Mouse (Mus musculus): Measurements from ENCODE around the gene Hist1h3d.

DNA sequence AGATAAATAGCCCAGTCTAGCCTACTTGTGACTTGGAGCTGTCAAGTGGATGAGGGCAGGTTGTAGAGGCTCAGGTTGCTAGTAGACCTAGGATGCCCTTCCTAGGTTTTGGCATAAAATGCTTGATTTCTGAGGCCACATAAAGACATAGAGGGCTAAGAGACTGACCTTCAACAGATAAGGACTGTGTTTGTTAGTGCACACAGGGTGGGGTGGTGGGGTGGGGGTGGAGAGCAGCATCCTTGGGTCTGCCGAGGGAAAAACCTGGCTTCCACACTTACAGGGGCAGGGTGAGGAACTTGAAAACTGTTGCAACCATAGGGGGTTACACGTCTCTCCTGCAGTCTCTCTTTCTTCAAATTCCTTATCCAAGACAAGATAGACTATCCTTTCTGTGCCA lies 19.6 kb downstream of the Hist1h3d start:
- TF ChIP-seq CTCF (IDR thresholded peaks at IDR 0.05; ENCODE audit: borderline replicate concordance, control insufficient read depth, extremely low read depth, insufficient read depth, low read length, poor library complexity) (no peak), POLR2A (IDR thresholded peaks at IDR 0.05; ENCODE audit: control insufficient read depth, extremely low read depth, insufficient read depth, low read length, poor library complexity) (no peak)
